Mouse (Mus musculus) liver, adult 2 months (tissue): ENCODE measurements around the gene Slc9a1.

Source experiments
- CTCF ChIP-seq: fragments of 200-500 bp; IDR thresholded peaks from 2 replicates; pipeline ENCODE4 v1.5.1; 2011; ENCODE audit warnings: low read depth, low read length, control low read depth
- POLR2A ChIP-seq: fragments of 200-500 bp; IDR thresholded peaks from 2 replicates; pipeline ENCODE4 v1.6.1; 2011; ENCODE audit warnings: low read length, control low read depth; ENCODE audit not compliant: insufficient read depth; ENCODE audit errors: extremely low read depth

- TF ChIP-seq CTCF (no peak), POLR2A (no peak)
These were observed 29.1 kb downstream of the Slc9a1 start for GRCm38 (mm10) chr4:133398619-133399018.
